Mouse (Mus musculus) G1E (cell line): Measurements from ENCODE around the gene Ginm1.

Experiments used
- CTCF ChIP-seq: IDR thresholded peaks from 2 replicates; pipeline ENCODE4 v1.5.1; 2012; ENCODE audit warnings: low read depth, low read length, inconsistent platforms, mixed read lengths
- TAL1 ChIP-seq: conservative IDR thresholded peaks from 2 replicates; pipeline ENCODE4 v1.6.1; 2012; ENCODE audit warnings: low read depth, low read length, inconsistent platforms, mixed read lengths

- TF ChIP-seq CTCF (no peak), TAL1 (no peak)
These were observed 12.8 kb downstream of the Ginm1 start for GRCm38 (mm10) chr10:7779751-7780237.
